Mouse (Mus musculus) ES-Bruce4 (cell line): ENCODE measurements around the gene Zfp592. TPM values are rescaled to one million over a fixed set of nuclear protein-coding genes. Genes with fewer than 3 reads are reported as not detected.

Experiments
- H3K27ac ChIP-seq: 2 replicates; pipeline ENCODE4 v1.5.1; 2012; ENCODE audit warnings: low read length, inconsistent platforms; ENCODE audit not compliant: insufficient read depth
- H3K27me3 ChIP-seq: 2 replicates; pipeline ENCODE4 v1.6.1; 2012; ENCODE audit warnings: mild to moderate bottlenecking, low read length, inconsistent platforms; ENCODE audit not compliant: control insufficient read depth, poor library complexity, insufficient read depth, severe bottlenecking
- H3K36me3 ChIP-seq: 2 replicates; pipeline ENCODE4 v1.6.1; 2012; ENCODE audit warnings: inconsistent platforms, mild to moderate bottlenecking, low read length, moderate library complexity; ENCODE audit not compliant: control insufficient read depth, poor library complexity, insufficient read depth, severe bottlenecking
- H3K4me1 ChIP-seq: one replicate; pipeline ENCODE4 v1.8.1; 2011; ENCODE audit warnings: low read length; ENCODE audit not compliant: control insufficient read depth, insufficient read depth
- H3K4me3 ChIP-seq: 2 replicates; pipeline ENCODE4 v1.5.1; 2011; ENCODE audit warnings: low read depth, mild to moderate bottlenecking, low read length
- H3K9ac ChIP-seq: 2 replicates; pipeline ENCODE4 v1.6.1; 2012; ENCODE audit warnings: low read depth, mild to moderate bottlenecking, inconsistent platforms; ENCODE audit not compliant: poor library complexity, severe bottlenecking
- H3K9me3 ChIP-seq: replicated peaks from 2 replicates; pipeline ENCODE4 v1.6.1; 2012; ENCODE audit warnings: mild to moderate bottlenecking, low read length, inconsistent platforms; ENCODE audit not compliant: control insufficient read depth, poor library complexity, insufficient read depth, severe bottlenecking
- CTCF ChIP-seq: IDR thresholded peaks from one replicate; pipeline ENCODE4 v1.8.1; 2011; ENCODE audit warnings: low read depth, low read length
- EP300 ChIP-seq: IDR thresholded peaks from 2 replicates; pipeline ENCODE4 v1.6.1; 2011; ENCODE audit warnings: low read depth, low read length; ENCODE audit not compliant: insufficient read depth
- POLR2A ChIP-seq: IDR thresholded peaks from one replicate; pipeline ENCODE4 v1.8.1; 2011; ENCODE audit warnings: low read length; ENCODE audit not compliant: insufficient read depth
- polyA plus RNA-seq: library from polyadenylated mRNA; stranded (reverse); fragments of >200 nt; gene quantifications from 2 replicates; pipeline ENCODE4 v1.2.4, GENCODE M21; 2011; ENCODE audit warnings: low read depth; ENCODE audit not compliant: missing spikeins, insufficient read depth, insufficient read length

Gene Zfp592
- polyA plus RNA-seq, 1 experiment, result 16.8 TPM

DNA sequence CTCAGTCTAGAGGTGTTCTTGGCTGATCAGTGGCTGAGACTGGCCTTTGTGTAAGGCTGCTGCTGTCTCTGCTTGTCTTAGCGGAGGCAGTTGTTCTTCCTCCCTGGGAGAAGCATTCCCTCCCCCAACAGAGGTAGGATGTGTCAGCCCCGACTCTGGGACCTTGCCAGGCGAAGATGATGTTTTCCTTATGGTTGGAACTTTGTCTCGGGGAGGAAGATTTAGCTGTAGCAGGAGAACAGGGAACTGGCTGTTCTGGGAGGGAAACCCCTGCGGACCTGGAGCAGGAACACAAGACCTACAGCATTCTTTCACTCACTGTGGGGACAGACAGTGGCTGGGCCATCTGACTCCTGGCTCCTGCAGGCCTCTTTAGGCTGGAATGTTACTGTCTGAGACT, 79.0 kb downstream of the Zfp592 start:
- no peak overlapping the region for H3K4me3 ChIP-seq
- H3K27ac ChIP-seq, result no peak overlapping the region
- H3K9me3 ChIP-seq, result no peaks in the 10 kb centered on the region
- no peak for TF ChIP-seq CTCF
- no peak for TF ChIP-seq POLR2A
- no peak for TF ChIP-seq EP300
- peaks cover 3% of the 10 kb centered on the region for H3K4me1 ChIP-seq
- no peaks in the 10 kb centered on the region for H3K27me3 ChIP-seq
- H3K9ac ChIP-seq, result no peak overlapping the region
- no peaks in the 10 kb centered on the region for H3K36me3 ChIP-seq

DNA sequence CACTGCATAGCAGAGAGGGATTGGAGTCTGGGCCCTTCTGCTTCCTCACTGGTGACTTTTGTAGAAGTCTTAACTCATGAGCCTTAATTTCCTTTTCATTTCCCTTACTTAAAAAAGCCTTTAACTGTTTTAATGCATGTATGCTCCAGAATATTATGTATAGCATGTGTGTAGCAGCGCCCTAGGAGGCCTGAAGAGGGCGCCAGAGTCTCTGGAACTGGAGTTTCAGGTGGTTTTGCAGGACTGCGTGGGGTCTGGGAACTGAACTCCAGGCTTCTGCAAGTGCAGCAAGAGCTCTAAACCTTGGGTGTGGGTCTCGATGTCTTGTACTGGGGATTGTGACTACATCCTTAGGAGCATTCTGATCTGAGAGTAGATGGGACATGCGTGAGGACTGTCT, 79.8 kb downstream of the Zfp592 start:
- Histone ChIP-seq H3K9ac (no peak overlapping the region), H3K27me3 (no peaks in the 10 kb centered on the region), H3K9me3 (no peaks in the 10 kb centered on the region), H3K4me3 (no peak overlapping the region), H3K4me1 (peaks cover 3% of the 10 kb centered on the region), H3K27ac (no peak overlapping the region), H3K36me3 (no peaks in the 10 kb centered on the region)
- TF ChIP-seq CTCF (peak; percentile 58), POLR2A (no peak)

DNA sequence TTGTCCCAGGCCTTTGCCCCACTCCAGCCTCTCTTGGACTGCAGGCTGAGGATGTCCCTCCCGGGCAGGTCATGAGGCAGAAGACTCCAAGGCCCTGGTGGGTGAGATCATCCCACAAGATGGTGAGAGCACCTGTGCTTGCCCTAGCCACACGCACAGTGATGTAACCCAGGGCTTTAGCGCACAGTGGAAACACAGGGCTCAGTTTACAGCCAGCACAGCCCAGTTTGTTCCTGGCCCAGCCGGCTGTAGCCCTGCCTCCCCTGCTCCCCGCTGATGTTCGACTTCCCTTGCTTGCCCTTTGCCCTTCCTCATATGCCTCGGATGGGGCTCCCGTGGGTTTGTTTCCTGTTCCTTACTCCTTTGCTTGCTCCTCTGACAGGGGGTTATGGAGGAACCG, 81.1 kb downstream of the Zfp592 start:
- Histone ChIP-seq H3K27ac (0 out of 2 replicates have a peak overlapping the region, but pooled peaks have one; percentile 1), H3K27me3 (no peaks in the 10 kb centered on the region), H3K36me3 (no peaks in the 10 kb centered on the region), H3K9ac (no peak overlapping the region), H3K4me3 (no peak overlapping the region), H3K9me3 (no peaks in the 10 kb centered on the region), H3K4me1 (peaks cover 3% of the 10 kb centered on the region)
- no peak for TF ChIP-seq CTCF
- TF ChIP-seq EP300, result peak; percentile 43; the same call in 1 of the 2 replicates

DNA sequence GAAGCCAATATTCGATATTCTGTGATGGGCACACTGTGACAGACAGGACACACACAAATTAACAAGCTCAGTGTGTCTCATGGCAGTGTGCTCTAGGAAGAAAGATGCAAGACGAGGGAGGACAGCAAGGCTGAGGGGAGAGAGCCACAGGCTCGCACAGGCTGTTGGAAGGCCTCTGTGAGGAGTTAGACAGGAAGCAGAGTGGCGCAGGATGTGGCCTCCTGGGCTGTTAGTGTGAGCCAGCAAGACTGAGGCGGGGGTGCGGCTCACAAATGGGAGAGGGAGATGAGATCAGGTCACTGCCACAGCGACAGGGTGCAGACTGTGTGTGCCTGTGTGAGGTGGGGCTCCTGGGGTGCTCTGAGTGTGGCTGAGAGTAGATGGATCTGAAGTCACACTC, 81.8 kb downstream of the Zfp592 start:
- Histone ChIP-seq H3K4me1 (peaks cover 3% of the 10 kb centered on the region), H3K27ac (no peak overlapping the region), H3K4me3 (no peak overlapping the region), H3K27me3 (no peaks in the 10 kb centered on the region), H3K36me3 (no peaks in the 10 kb centered on the region), H3K9me3 (no peaks in the 10 kb centered on the region), H3K9ac (no peak overlapping the region)
- no peak for TF ChIP-seq CTCF
- TF ChIP-seq EP300, result no peak

DNA sequence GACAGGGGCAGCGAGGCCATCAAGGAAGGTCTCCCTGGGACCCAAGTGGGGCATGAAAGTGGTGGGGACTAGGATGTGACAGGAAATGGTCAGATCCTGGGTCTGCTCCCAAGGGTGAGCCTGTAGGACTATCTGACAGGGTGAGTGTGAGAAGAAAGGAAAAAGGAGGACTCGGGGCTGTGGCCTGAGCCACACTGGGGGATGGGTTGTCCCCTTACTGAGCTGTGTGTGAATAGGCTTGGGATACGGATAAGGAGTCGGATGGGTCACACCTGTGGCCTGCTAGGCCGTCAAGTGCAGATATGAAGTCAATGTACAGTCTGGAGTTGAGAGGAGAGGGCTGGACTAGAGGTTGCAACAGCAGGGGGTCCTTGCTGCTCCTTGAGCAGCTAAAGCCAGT, 82.3 kb downstream of the Zfp592 start:
- Histone ChIP-seq H3K27me3 (no peaks in the 10 kb centered on the region), H3K9ac (no peak overlapping the region), H3K4me3 (no peak overlapping the region), H3K9me3 (no peaks in the 10 kb centered on the region), H3K27ac (no peak overlapping the region), H3K36me3 (no peaks in the 10 kb centered on the region), H3K4me1 (peaks cover 3% of the 10 kb centered on the region)
- no peak for TF ChIP-seq CTCF

DNA sequence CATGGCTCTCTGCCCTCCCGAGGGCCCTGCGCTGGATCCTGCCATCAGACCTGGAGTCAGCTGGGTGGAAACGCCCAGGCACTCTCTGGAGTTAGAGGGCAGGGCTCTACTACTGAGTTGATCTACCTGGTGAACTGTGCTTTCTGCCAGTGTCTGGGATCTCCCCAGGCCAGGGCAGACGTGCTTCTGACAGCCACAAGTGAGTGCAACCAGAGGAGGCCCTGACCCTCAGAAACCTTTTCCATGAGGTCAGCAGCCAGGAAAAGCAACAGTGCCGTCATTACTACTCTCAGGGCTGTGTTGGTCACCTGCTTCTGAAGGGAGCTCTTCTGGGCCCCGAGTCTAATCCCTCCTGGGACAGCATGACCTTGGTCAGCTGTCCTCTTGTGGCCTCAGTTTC, 83.5 kb downstream of the Zfp592 start:
- Histone ChIP-seq H3K9me3 (no peaks in the 10 kb centered on the region), H3K27me3 (no peaks in the 10 kb centered on the region), H3K4me1 (peaks cover 3% of the 10 kb centered on the region), H3K36me3 (no peaks in the 10 kb centered on the region), H3K4me3 (no peak overlapping the region), H3K9ac (no peak overlapping the region), H3K27ac (no peak overlapping the region)
- TF ChIP-seq EP300, result no peak
- TF ChIP-seq CTCF, result no peak
- TF ChIP-seq POLR2A, result no peak
